Mouse (Mus musculus) neural tube, embryonic 11.5 days (tissue): ENCODE data around the gene Pygo2. TPM values are rescaled to one million over a fixed set of nuclear protein-coding genes. Genes with fewer than 3 reads are reported as not detected.

ENCODE experiments used
- ATAC-seq: fragments of 200-750 bp; cut with Nextera tagmentation; 2 replicates; pipeline ENCODE4 v1.8.0; 2017; ENCODE audit warnings: moderate number of reproducible peaks, mild to moderate bottlenecking, moderate TSS enrichment, moderate library complexity; ENCODE audit not compliant: insufficient read depth, low FRiP score, low TSS enrichment
- DNase-seq: peaks from one replicate; pipeline ENCODE4 v3.0.0-alpha.2; 2015; ENCODE audit warnings: low spot score
- H3K27ac ChIP-seq: fragments of 300-500 bp; sonication (generic); 2 replicates; pipeline ENCODE4 v1.5.1; 2014; ENCODE audit warnings: low read depth, mild to moderate bottlenecking, low read length
- H3K27me3 ChIP-seq: fragments of 300-500 bp; sonication (generic); 2 replicates; pipeline ENCODE4 v1.6.1; 2014; ENCODE audit warnings: mild to moderate bottlenecking, low read length, mixed read lengths; ENCODE audit not compliant: control insufficient read depth, insufficient read depth
- H3K36me3 ChIP-seq: fragments of 300-500 bp; sonication (generic); 2 replicates; pipeline ENCODE4 v1.6.1; 2014; ENCODE audit warnings: mild to moderate bottlenecking, low read length, moderate library complexity, mixed read lengths; ENCODE audit not compliant: control insufficient read depth, insufficient read depth
- H3K4me1 ChIP-seq: fragments of 300-500 bp; sonication (generic); 2 replicates; pipeline ENCODE4 v1.6.1; 2014; ENCODE audit warnings: low read length, mixed read lengths; ENCODE audit not compliant: control insufficient read depth, insufficient read depth
- H3K4me2 ChIP-seq: fragments of 300-500 bp; sonication (generic); 2 replicates; pipeline ENCODE4 v1.6.1; 2014; ENCODE audit warnings: low read depth, mild to moderate bottlenecking, moderate library complexity
- H3K4me3 ChIP-seq: fragments of 300-500 bp; sonication (generic); 2 replicates; pipeline ENCODE4 v1.5.1; 2014; ENCODE audit warnings: low read depth, low read length
- H3K9ac ChIP-seq: fragments of 300-500 bp; sonication (generic); 2 replicates; pipeline ENCODE4 v1.6.1; 2014; ENCODE audit warnings: mild to moderate bottlenecking, low read length
- H3K9me3 ChIP-seq: fragments of 300-500 bp; sonication (generic); 2 replicates; pipeline ENCODE4 v1.6.1; 2016; ENCODE audit warnings: low read length; ENCODE audit not compliant: control insufficient read depth
- WGBS: fragments of 180-500 bp; shearing (Covaris S2); extraction: QIAGEN DNeasy Blood & Tissue Kit; methylation state at CpG from one replicate; pipeline ENCODE4 v1.1.7; 2014; 5-methylcytosine and 5-hydroxymethylcytosine counted together
- polyA plus RNA-seq: library from polyadenylated mRNA; unstranded; fragments of >200 nt; fragmentation: Nextera tagmentation; extraction: Ambion mirVana; gene quantifications from 2 replicates; pipeline ENCODE4 v1.2.1, GENCODE M21; 2014

Gene Pygo2
- polyA plus RNA-seq, 1 experiment from 2014 or later, result 55.7 TPM

DNA sequence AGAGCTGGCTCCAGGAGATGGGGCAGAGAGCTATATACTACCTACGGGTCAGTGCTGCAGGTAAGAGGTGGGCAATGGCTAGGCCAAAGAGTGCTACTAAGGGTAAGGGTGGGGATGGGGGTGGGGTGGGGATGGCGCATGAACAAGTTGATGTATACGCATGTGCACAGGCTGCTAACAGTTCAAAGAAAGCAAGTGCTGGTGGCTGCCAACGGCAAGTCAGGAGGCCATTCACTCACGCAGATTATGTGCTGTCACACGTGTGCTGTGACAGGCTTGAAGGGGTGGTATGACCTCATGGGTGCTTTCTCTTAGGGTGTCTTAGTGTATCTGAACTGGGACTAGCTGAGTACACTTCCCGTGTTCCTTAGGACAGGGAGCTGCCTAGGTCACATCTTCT lies 28.7 kb upstream of the Pygo2 start:
- no peaks in the 10 kb centered on the region for H3K27me3 ChIP-seq
- no peak overlapping the region for H3K9ac ChIP-seq
- H3K9me3 ChIP-seq, result no peaks in the 10 kb centered on the region
- H3K4me3 ChIP-seq, result no peak overlapping the region
- no peak overlapping the region for H3K27ac ChIP-seq
- no peak overlapping the region for H3K4me2 ChIP-seq
- DNase-seq (no peak), ATAC-seq (no peak)
- H3K4me1 ChIP-seq, result peaks cover 4% of the 10 kb centered on the region; the same call in 1 of the 2 replicates
- WGBS, result 92% methylated on average over 7 of the region's 7 CpGs
- no peaks in the 10 kb centered on the region; the same call in 1 of the 2 replicates for H3K36me3 ChIP-seq

DNA sequence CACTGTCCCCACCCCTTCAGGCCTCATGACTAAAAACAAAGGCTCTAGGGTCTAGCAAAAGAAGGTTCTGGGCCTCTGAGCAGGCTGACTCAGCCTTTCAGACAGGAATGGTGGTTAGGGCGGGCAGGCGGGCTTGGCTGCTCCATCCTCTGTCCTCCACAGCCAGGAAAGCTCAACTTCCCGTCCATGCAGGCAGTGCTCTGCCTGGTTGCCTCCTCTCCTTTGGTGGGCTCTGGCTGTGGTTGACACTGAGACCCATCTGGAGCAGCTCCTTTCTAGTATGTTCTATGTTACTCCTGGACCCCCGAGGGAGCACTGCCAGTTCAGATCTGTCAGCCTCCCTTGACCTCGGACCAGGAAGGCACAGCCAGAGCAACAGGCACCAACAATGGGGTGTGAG lies 27.3 kb upstream of the Pygo2 start, which contains the start of gene Lenep:
TSS of gene Lenep (minus strand) at position 101 of the 400 bp plus-strand sequence.
- Histone ChIP-seq H3K9me3 (no peaks in the 10 kb centered on the region), H3K9ac (no peak within 1 kb of the TSS), H3K4me1 (no peaks in the 10 kb centered on the region), H3K4me3 (no peak within 1 kb of the TSS; the same call in 1 of the 2 replicates), H3K36me3 (peaks cover 3% of the 10 kb centered on the region), H3K27ac (no peak within 1 kb of the TSS), H3K27me3 (no peaks in the 10 kb centered on the region), H3K4me2 (no peak within 1 kb of the TSS)
- ATAC-seq, result no peak
- no peak for DNase-seq
- WGBS, result 89% methylated on average over 5 of the region's 5 CpGs

DNA sequence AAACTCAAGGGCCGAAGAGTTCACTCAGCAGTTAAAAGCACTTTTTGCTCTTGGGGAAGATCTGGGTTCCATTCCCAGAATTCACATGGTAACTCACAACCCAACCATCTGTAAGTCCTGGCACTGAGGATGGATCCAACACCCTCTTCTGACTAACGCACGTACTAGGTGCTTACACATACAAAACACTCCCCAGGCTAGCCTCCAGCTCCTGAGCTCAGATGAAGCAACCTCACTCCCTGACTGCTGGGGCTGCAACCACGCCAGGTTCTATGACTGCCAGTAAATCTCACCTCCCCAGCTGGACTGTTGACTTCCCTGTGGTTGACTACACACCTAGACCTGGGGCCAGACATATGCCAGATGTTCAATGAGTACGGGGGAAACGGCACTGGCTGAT lies 23.1 kb upstream of the Pygo2 start:
- no peak overlapping the region for H3K4me2 ChIP-seq
- no peak for ATAC-seq
- no peaks in the 10 kb centered on the region for H3K27me3 ChIP-seq
- peaks cover 5% of the 10 kb centered on the region for H3K36me3 ChIP-seq
- no peak overlapping the region for H3K4me3 ChIP-seq
- no peaks in the 10 kb centered on the region for H3K9me3 ChIP-seq
- no peak overlapping the region for H3K27ac ChIP-seq
- H3K9ac ChIP-seq, result no peak overlapping the region
- DNase-seq, result no peak
- whole genome bisulfite sequencing, result 93% methylated on average over 6 of the region's 6 CpGs
- peaks cover 5% of the 10 kb centered on the region for H3K4me1 ChIP-seq

DNA sequence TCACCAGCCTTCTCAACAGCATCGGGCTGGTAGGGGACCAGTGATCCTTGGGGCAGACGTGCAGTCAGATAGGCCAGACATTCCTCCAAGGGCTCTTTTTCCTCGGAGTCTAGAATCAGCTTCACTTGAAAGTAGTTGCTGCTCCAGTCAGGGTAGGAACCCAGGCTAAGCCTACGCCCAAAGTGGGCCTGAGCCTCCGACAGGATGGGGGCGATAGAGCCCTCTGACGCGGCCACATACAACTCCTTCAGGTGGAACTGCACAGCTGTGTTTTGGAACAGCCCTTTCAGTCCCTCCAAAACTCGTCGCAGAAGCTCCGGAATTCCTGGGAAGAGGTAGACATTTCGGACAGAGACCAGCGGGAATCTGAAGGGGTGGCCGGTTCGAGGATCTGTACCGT lies 21.6 kb upstream of the Pygo2 start:
- H3K27ac ChIP-seq, result no peak overlapping the region
- H3K27me3 ChIP-seq, result no peaks in the 10 kb centered on the region
- H3K4me3 ChIP-seq, result no peak overlapping the region
- H3K36me3 ChIP-seq, result peaks cover 5% of the 10 kb centered on the region
- H3K4me2 ChIP-seq, result no peak overlapping the region
- no peaks in the 10 kb centered on the region for H3K9me3 ChIP-seq
- DNase-seq (no peak), ATAC-seq (no peak)
- H3K4me1 ChIP-seq, result peaks cover 5% of the 10 kb centered on the region
- 63% methylated on average over 16 of the region's 16 CpGs for WGBS
- no peak overlapping the region for H3K9ac ChIP-seq

DNA sequence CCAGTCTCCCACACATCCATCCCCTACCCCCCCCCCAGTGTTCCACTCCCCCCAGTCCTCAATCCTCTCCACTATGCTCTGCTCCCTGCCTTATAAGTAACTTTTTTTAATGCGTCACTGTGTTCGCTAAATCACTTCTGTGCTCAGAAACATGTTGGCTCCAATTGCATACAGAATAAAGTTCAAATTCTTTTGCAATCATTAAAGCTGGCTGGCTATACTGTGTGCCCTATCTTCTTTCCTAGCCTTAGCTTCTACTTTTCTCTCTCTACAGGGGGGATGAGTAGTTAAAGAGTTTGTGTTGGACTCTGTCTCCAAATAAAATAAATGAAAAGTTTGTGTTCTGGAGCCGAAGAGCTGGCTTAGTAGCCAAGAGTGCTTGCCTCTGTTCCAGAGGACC lies 20.3 kb upstream of the Pygo2 start:
- Histone ChIP-seq H3K27ac (no peak overlapping the region), H3K4me1 (peaks cover 5% of the 10 kb centered on the region), H3K9ac (no peak overlapping the region), H3K27me3 (no peaks in the 10 kb centered on the region), H3K9me3 (no peaks in the 10 kb centered on the region), H3K4me2 (no peak overlapping the region), H3K36me3 (peaks cover 6% of the 10 kb centered on the region), H3K4me3 (no peak overlapping the region)
- WGBS, result 95% methylated on average over 3 of the region's 3 CpGs
- DNase-seq (no peak), ATAC-seq (no peak)

DNA sequence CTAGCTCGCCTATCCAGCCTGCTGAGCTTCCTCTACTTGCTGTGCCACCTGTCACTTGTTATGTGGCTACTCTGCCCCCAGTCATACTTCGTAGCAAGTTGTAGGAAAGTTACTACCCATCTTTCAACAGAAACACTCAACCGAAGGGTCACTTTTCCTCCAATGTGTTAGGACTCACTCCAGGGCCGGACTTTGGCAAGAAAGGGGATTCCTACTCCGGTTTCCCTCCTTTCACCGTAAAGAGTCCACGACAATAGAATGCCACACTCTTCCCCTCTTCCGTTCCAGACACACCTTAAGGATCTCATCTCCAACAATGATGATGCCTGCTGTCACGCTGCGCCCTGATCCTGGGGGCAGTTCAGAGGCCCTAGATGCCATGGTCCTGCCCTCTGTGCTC lies 19.1 kb upstream of the Pygo2 start:
- ATAC-seq (no peak), DNase-seq (no peak)
- H3K4me1 ChIP-seq, result peaks cover 5% of the 10 kb centered on the region
- peaks cover 9% of the 10 kb centered on the region for H3K36me3 ChIP-seq
- H3K27me3 ChIP-seq, result no peaks in the 10 kb centered on the region
- WGBS, result 82% methylated on average over 10 of the region's 10 CpGs
- H3K27ac ChIP-seq, result no peak overlapping the region
- H3K9me3 ChIP-seq, result no peaks in the 10 kb centered on the region
- H3K9ac ChIP-seq, result peak overlapping the region; percentile 61
- H3K4me3 ChIP-seq, result peak overlapping the region; percentile 54
- H3K4me2 ChIP-seq, result peak overlapping the region; percentile 69

DNA sequence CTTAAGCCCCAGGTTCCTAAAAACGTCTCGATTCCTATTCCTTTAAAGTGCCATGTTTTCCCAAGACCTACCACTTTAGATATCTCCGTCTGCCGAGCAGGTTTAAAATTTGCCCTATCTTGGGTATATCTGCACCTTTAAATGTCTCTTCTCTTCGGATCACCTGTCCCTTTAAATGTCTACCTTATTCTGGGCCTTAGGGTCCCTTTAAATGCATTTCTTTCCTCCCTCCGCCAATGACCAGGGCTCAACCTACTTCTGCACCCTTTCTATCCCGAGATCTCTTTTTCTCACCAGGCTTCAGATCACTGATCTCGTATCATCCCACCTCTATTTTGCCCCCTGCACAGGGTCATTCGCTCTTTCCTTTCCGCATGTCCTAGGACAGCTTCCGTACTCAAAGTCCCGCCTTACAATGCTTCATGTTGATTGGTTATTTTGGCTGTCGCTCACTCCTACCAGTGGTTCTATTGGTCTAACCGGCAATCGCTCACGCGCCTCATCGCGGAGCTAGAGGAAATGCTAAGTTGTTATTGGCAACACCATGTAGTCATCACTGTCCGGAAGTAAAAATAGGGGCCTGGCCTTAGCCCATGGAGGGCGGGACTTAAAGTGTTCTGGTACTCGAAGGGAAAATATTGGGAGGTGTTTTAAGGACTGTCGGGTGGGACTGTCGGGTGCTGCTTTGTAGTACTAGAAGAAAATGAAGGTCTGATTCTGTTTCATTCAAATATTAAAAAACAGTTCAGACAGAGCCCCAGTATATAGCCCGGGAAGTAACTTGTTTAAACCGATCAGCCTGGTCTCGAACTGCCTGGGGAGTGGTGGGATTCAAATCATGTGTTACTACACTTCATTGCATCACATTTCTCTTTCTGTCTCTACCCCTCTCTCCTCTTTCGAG lies 18.3 kb upstream of the Pygo2 start, which contains the start of gene Flad1:
TSS of gene Flad1 (minus strand) at position 381 of the 904 bp plus-strand sequence.
- WGBS, result 6% methylated on average over 28 of the region's 28 CpGs
- peak; percentile 98 for ATAC-seq
- H3K36me3 ChIP-seq, result peaks cover 11% of the 10 kb centered on the region

DNA sequence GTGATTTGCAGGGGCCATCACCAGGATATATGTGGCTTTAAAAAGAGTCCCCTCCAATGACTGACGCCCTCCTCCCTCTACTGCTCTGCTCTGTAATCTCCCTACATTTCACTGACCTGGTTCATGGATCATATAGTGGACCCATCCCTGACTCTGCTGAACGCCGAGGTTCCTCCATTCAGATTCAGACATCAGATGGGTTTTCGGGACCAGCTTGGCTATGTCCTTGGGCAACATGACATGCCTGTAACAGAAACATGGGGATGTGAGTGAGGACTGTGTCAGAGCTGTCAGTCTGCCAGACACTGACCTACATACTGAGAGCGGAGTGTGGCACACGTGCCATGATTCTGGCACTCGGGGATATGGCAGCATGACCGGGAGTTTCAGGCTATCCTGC lies 13.9 kb upstream of the Pygo2 start:
- peaks cover 6% of the 10 kb centered on the region; the same call in 1 of the 2 replicates for H3K36me3 ChIP-seq
- no peak overlapping the region; the same call in 1 of the 2 replicates for H3K4me2 ChIP-seq
- peaks cover 16% of the 10 kb centered on the region for H3K4me1 ChIP-seq
- H3K27ac ChIP-seq, result no peak overlapping the region
- 93% methylated on average over 8 of the region's 8 CpGs for WGBS
- H3K9ac ChIP-seq, result no peak overlapping the region
- ATAC-seq (no peak), DNase-seq (no peak)
- no peaks in the 10 kb centered on the region for H3K27me3 ChIP-seq
- H3K9me3 ChIP-seq, result no peaks in the 10 kb centered on the region
- H3K4me3 ChIP-seq, result peak overlapping the region; percentile 2; the same call in 1 of the 2 replicates

More for the DNA sequence above, 18.3 kb upstream of the Pygo2 start, which contains the start of gene Flad1:
- Histone ChIP-seq H3K4me3 (peak within 1 kb of the TSS; percentile 54), H3K4me1 (peaks cover 7% of the 10 kb centered on the region), H3K9ac (peak within 1 kb of the TSS; percentile 61), H3K4me2 (peak within 1 kb of the TSS; percentile 69), H3K9me3 (no peaks in the 10 kb centered on the region), H3K27ac (no peak within 1 kb of the TSS), H3K27me3 (no peaks in the 10 kb centered on the region)
- DNase-seq, result peak; percentile 97
